In the genomic region with DNA sequence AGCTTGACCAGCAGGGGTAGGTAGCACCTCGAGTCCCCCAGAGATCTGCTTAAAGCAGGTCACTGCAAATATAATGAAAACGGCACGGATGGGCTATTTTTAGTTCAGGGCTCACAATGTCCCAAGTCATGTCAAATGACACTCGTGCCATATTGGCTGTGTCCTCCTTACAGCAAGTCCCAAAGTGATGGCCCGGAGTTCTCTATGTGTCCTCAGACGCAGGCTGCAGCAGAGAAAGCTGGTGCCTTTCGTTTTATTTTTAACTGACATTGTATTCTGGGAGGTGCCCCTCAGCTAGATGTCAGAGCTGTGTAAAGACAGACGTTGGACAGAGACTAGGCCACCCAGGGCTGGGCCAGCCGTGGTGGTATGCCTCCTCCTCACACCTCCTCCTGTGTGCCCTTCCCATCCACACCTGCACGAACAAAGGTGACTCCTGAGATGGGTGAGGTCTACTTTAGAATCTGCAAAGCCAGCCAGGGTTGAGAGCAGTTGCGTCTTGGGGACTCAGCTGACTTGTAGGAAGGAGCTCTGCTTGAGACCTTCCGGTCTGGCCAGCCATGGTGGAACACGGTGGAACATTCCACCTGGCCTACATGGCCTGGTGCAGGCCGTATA, we compare ENCODE assay signal across 25 mouse cellular contexts. TPM values are rescaled to one million over a fixed set of nuclear protein-coding genes. Genes with fewer than 3 reads are reported as not detected.
DNase-seq lines count a peak whose midpoint lies in the region; ATAC-seq lines count a peak whose summit lies in the region.
"Had no signal": no experiment of that assay in that cellular context is flagged by ENCODE, and none has a peak within 500 bp of the region (broad histone marks: within the 10 kb centered on the region; RNA-seq: fewer than 3 reads in every experiment).

No protein-coding gene starts in this region.

- H3K9ac ChIP-seq in heart, embryonic 12.5 days, result no peak overlapping the region
- no peak overlapping the region for H3K9ac ChIP-seq in midbrain, embryonic 14.5 days (replicated peaks; ENCODE audit: low read length)
- H3K9ac ChIP-seq: forebrain, embryonic 13.5 days; forebrain, postnatal 0 days; heart, embryonic 15.5 days; hindbrain, embryonic 14.5 days; intestine, embryonic 15.5 days had no signal

- WGBS in heart, embryonic 10.5 days, result 62% methylated on average over 14 of the region's 14 CpGs
- WGBS in heart, embryonic 12.5 days, result 60% methylated on average over 14 of the region's 14 CpGs
- 90% methylated on average over 14 of the region's 14 CpGs for WGBS in midbrain, embryonic 14.5 days

- intact Hi-C loops in heart, postnatal 25 days (cut with DNase I), result no loop called here

- ATAC-seq in heart, embryonic 12.5 days (ENCODE audit: insufficient number of reproducible peaks, low FRiP score), result no peak
- no peak for ATAC-seq in midbrain, embryonic 14.5 days (ENCODE audit: low FRiP score, low TSS enrichment)
- ATAC-seq: CD4-positive, CD25-positive, alpha-beta regulatory T cell, adult 4 months; forebrain, embryonic 13.5 days; forebrain, postnatal 0 days; intestine, embryonic 15.5 days; Patski had no signal

- 0 out of 2 replicates have a peak overlapping the region, but pooled peaks have one; percentile 0 for H3K27ac ChIP-seq in heart, embryonic 10.5 days
- H3K27ac ChIP-seq in heart, embryonic 12.5 days (ENCODE audit: poor library complexity, severe bottlenecking), result no peak overlapping the region
- H3K27ac ChIP-seq in midbrain, embryonic 14.5 days (replicated peaks; ENCODE audit: low read depth, low read length), result no peak overlapping the region
- H3K27ac ChIP-seq: embryonic facial prominence, embryonic 10.5 days; forebrain, embryonic 13.5 days; heart, embryonic 15.5 days; hindbrain, embryonic 10.5 days; hindbrain, embryonic 14.5 days; intestine, embryonic 15.5 days had no signal

- H3K4me1 ChIP-seq in heart, embryonic 10.5 days, result peaks cover 29% of the 10 kb centered on the region
- peaks cover 16% of the 10 kb centered on the region for H3K4me1 ChIP-seq in heart, embryonic 12.5 days (replicated peaks)
- H3K4me1 ChIP-seq in midbrain, embryonic 14.5 days (ENCODE audit: control insufficient read depth, insufficient read depth, low read length), result no peaks in the 10 kb centered on the region
- H3K4me1 ChIP-seq: forebrain, embryonic 13.5 days; intestine, embryonic 15.5 days had no signal

- no peak overlapping the region for H3K4me2 ChIP-seq in heart, embryonic 12.5 days
- no peak overlapping the region for H3K4me2 ChIP-seq in midbrain, embryonic 14.5 days (ENCODE audit: low read length)
- H3K4me2 ChIP-seq: forebrain, embryonic 13.5 days; heart, embryonic 15.5 days; hindbrain, embryonic 14.5 days; intestine, embryonic 15.5 days had no signal

- peaks cover 44% of the 10 kb centered on the region for H3K27me3 ChIP-seq in heart, embryonic 10.5 days (ENCODE audit: insufficient read depth, poor library complexity, severe bottlenecking)
- peaks cover 31% of the 10 kb centered on the region for H3K27me3 ChIP-seq in heart, embryonic 12.5 days (replicated peaks)
- H3K27me3 ChIP-seq in midbrain, embryonic 14.5 days (ENCODE audit: control insufficient read depth, insufficient read depth, low read length), result no peaks in the 10 kb centered on the region
- H3K27me3 ChIP-seq: forebrain, embryonic 13.5 days; intestine, embryonic 15.5 days had no signal

- H3K4me3 ChIP-seq in heart, embryonic 10.5 days, result no peak overlapping the region
- no peak overlapping the region for H3K4me3 ChIP-seq in heart, embryonic 12.5 days
- no peak overlapping the region for H3K4me3 ChIP-seq in midbrain, embryonic 14.5 days (replicated peaks; ENCODE audit: low read depth, low read length)
- H3K4me3 ChIP-seq: embryonic facial prominence, embryonic 10.5 days; forebrain, embryonic 13.5 days; heart, embryonic 15.5 days; hindbrain, embryonic 10.5 days; intestine, embryonic 15.5 days had no signal

- peak; percentile 57 for DNase-seq in gastrocnemius, adult 18-20 months (ENCODE audit: low spot score)
- no peak for DNase-seq in gastrocnemius, adult 8-10 months (ENCODE audit: low spot score in 2 of 2)
- peak; percentile 31 to 57 for DNase-seq in heart, adult 18-20 months
- DNase-seq in heart, postnatal 25 days (ENCODE audit: low spot score), result no peak
- no peak for DNase-seq in heart, embryonic 10.5 days (ENCODE audit: low spot score)
- DNase-seq in midbrain, embryonic 14.5 days, result no peak
- DNase-seq in frontal cortex, postnatal 10 days (ENCODE audit: low spot score in 2 of 2), result no peak
- DNase-seq: adrenal gland, adult 8-10 months; adrenal gland, postnatal 36 days; B cell, adult 2 months; cerebellum, adult 2 months; cerebellum, postnatal 10 days; forebrain, postnatal 0 days; kidney, adult 18-20 months had no signal

- no peaks in the 10 kb centered on the region for H3K36me3 ChIP-seq in heart, embryonic 10.5 days
- H3K36me3 ChIP-seq in heart, embryonic 12.5 days, result no peaks in the 10 kb centered on the region
- H3K36me3 ChIP-seq in midbrain, embryonic 14.5 days (ENCODE audit: control insufficient read depth, insufficient read depth, low read length), result no peaks in the 10 kb centered on the region
- H3K36me3 ChIP-seq: embryonic facial prominence, embryonic 10.5 days; heart, embryonic 15.5 days; hindbrain, embryonic 10.5 days; intestine, embryonic 15.5 days had no signal

- H3K9me3 ChIP-seq in heart, embryonic 10.5 days, result no peaks in the 10 kb centered on the region
- no peaks in the 10 kb centered on the region for H3K9me3 ChIP-seq in heart, embryonic 12.5 days (replicated peaks)
- H3K9me3 ChIP-seq in midbrain, embryonic 14.5 days (ENCODE audit: control insufficient read depth, low read length), result no peaks in the 10 kb centered on the region
- H3K9me3 ChIP-seq: embryonic facial prominence, embryonic 10.5 days; forebrain, embryonic 13.5 days; heart, embryonic 15.5 days; hindbrain, embryonic 10.5 days; intestine, embryonic 15.5 days had no signal

RNA-seq across cellular contexts. Expression of a gene that starts 8.4 kb away (rescaled TPM):
- under 1 TPM in 1 of 2 experiments, not detected in 1; 0.14 TPM for total RNA-seq in gastrocnemius, adult 18-20 months (2021)
- not detected for total RNA-seq in gastrocnemius, adult 8-10 months (2022)
- not detected for total RNA-seq in heart, adult 18-20 months (2021)
- total RNA-seq in heart, postnatal 25 days (2021), result not detected
- 0.14 TPM in 1 of 2 replicates, not detected in the other for polyA plus RNA-seq in heart, embryonic 10.5 days (2016; fragmentation: Nextera tagmentation; extraction: Ambion mirVana)
- 0.09 TPM in 1 of 2 replicates, not detected in the other for polyA plus RNA-seq in heart, embryonic 12.5 days (2016; fragmentation: Nextera tagmentation; extraction: Ambion mirVana)
- polyA plus RNA-seq in midbrain, embryonic 14.5 days (2014; fragmentation: Nextera tagmentation; extraction: Ambion mirVana), result 0.21 and 0.32 TPM in 2 replicates
- total RNA-seq: adrenal gland, adult 8-10 months; adrenal gland, postnatal 36 days; forebrain, postnatal 0 days; gastrocnemius, postnatal 4 days had no signal
- polyA plus RNA-seq: CD4-positive, CD25-positive, alpha-beta regulatory T cell, adult 4 months; forebrain, embryonic 13.5 days; heart, embryonic 15.5 days; hindbrain, embryonic 14.5 days; intestine, embryonic 15.5 days; kidney, embryonic 14.5 days; Patski had no signal

RNA-seq across cellular contexts. Expression of a gene that starts 14.5 kb away (rescaled TPM):
- total RNA-seq in gastrocnemius, adult 18-20 months (2021), result 10 to 100 TPM; 11.4 to 11.8 TPM
- total RNA-seq in gastrocnemius, adult 8-10 months (2022), result 10 to 100 TPM in 3 of 4 experiments, 1 to 10 TPM in 1; 8.3 to 22.8 (median 16.5) TPM
- total RNA-seq in heart, adult 18-20 months (2021), result under 1 TPM in 1 of 2 experiments, not detected in 1; 0.15 TPM
- total RNA-seq in heart, postnatal 25 days (2021), result under 1 TPM; 0.06 to 0.16 TPM
- polyA plus RNA-seq in heart, embryonic 10.5 days (2016; fragmentation: Nextera tagmentation; extraction: Ambion mirVana), result not detected in 2 replicates
- not detected in 2 replicates for polyA plus RNA-seq in heart, embryonic 12.5 days (2016; fragmentation: Nextera tagmentation; extraction: Ambion mirVana)
- polyA plus RNA-seq in midbrain, embryonic 14.5 days (2014; fragmentation: Nextera tagmentation; extraction: Ambion mirVana), result 0.15 and 0.55 TPM in 2 replicates
- polyA plus RNA-seq: CD4-positive, CD25-positive, alpha-beta regulatory T cell, adult 4 months; heart, embryonic 15.5 days had no signal

RNA-seq across cellular contexts. Expression of a gene that starts 15.9 kb away (rescaled TPM):
- 1 to 10 TPM; 4.8 to 5.5 TPM for total RNA-seq in gastrocnemius, adult 18-20 months (2021)
- 1 to 10 TPM; 5.2 to 8.0 (median 6.9) TPM for total RNA-seq in gastrocnemius, adult 8-10 months (2022)
- 1 to 10 TPM; 3.5 to 4.5 TPM for total RNA-seq in heart, adult 18-20 months (2021)
- 1 to 10 TPM; 2.9 to 4.2 TPM for total RNA-seq in heart, postnatal 25 days (2021)
- 9.9 and 11.2 TPM in 2 replicates for polyA plus RNA-seq in heart, embryonic 10.5 days (2016; fragmentation: Nextera tagmentation; extraction: Ambion mirVana)
- polyA plus RNA-seq in heart, embryonic 12.5 days (2016; fragmentation: Nextera tagmentation; extraction: Ambion mirVana), result 8.1 and 8.6 TPM in 2 replicates
- 14.6 and 16.6 TPM in 2 replicates for polyA plus RNA-seq in midbrain, embryonic 14.5 days (2014; fragmentation: Nextera tagmentation; extraction: Ambion mirVana)

RNA-seq across cellular contexts. Expression of a gene that starts 45.2 kb away (rescaled TPM):
- 10 to 100 TPM; 60.2 to 82.9 TPM for total RNA-seq in gastrocnemius, adult 18-20 months (2021)
- total RNA-seq in gastrocnemius, adult 8-10 months (2022), result 10 to 100 TPM; 63.4 to 89.3 (median 75.2) TPM
- total RNA-seq in heart, adult 18-20 months (2021), result 10 to 100 TPM; 26.5 to 28.0 TPM
- 10 to 100 TPM; 45.5 to 49.2 TPM for total RNA-seq in heart, postnatal 25 days (2021)
- 1.3 and 1.6 TPM in 2 replicates for polyA plus RNA-seq in heart, embryonic 10.5 days (2016; fragmentation: Nextera tagmentation; extraction: Ambion mirVana)
- 3.1 and 3.5 TPM in 2 replicates for polyA plus RNA-seq in heart, embryonic 12.5 days (2016; fragmentation: Nextera tagmentation; extraction: Ambion mirVana)
- polyA plus RNA-seq in midbrain, embryonic 14.5 days (2014; fragmentation: Nextera tagmentation; extraction: Ambion mirVana), result 2.3 and 3.4 TPM in 2 replicates
- polyA plus RNA-seq: CD4-positive, CD25-positive, alpha-beta regulatory T cell, adult 4 months; Patski had no signal

RNA-seq across cellular contexts. Expression of a gene that starts 45.9 kb away (rescaled TPM):
- total RNA-seq in gastrocnemius, adult 18-20 months (2021), result not detected
- total RNA-seq in gastrocnemius, adult 8-10 months (2022), result not detected
- total RNA-seq in heart, adult 18-20 months (2021), result under 1 TPM in 1 of 2 experiments, not detected in 1; 0.15 TPM
- total RNA-seq in heart, postnatal 25 days (2021), result not detected
- 0.11 and 0.31 TPM in 2 replicates for polyA plus RNA-seq in heart, embryonic 10.5 days (2016; fragmentation: Nextera tagmentation; extraction: Ambion mirVana)
- polyA plus RNA-seq in heart, embryonic 12.5 days (2016; fragmentation: Nextera tagmentation; extraction: Ambion mirVana), result 0.18 and 0.23 TPM in 2 replicates
- polyA plus RNA-seq in midbrain, embryonic 14.5 days (2014; fragmentation: Nextera tagmentation; extraction: Ambion mirVana), result 0.13 and 0.23 TPM in 2 replicates
- total RNA-seq: adrenal gland, adult 8-10 months; forebrain, postnatal 0 days; gastrocnemius, postnatal 4 days had no signal
- polyA plus RNA-seq: CD4-positive, CD25-positive, alpha-beta regulatory T cell, adult 4 months had no signal

Comparison
In these comparisons a context has a peak if more than half of its experiments do, and no peak if none do; other contexts are left out.
1. DNase-seq: peak in gastrocnemius, adult 18-20 months (single experiment) and heart, adult 18-20 months (2 of 2); none in gastrocnemius, adult 8-10 months (0 of 2), heart, postnatal 25 days (single experiment), heart, embryonic 10.5 days (single experiment), midbrain, embryonic 14.5 days (single experiment) and frontal cortex, postnatal 10 days (0 of 2).
2. RNA of a gene that starts 14.5 kb away (total RNA-seq): 8.3 to 22.8 TPM in gastrocnemius, adult 8-10 months and 11.4 to 11.8 TPM in gastrocnemius, adult 18-20 months; 0.06 to 0.16 TPM in heart, postnatal 25 days and 0.15 TPM in heart, adult 18-20 months; every median in the first group is over 4 times any median in the second.